Mouse (Mus musculus): ENCODE data around the gene Kcnip4. TPM values are rescaled to one million over a fixed set of nuclear protein-coding genes. Genes with fewer than 3 reads are reported as not detected.
A peak's percentile ranks its signal among the peaks of the same experiment; 100 is the strongest.

The Kcnip4 gene
- total RNA-seq (2015) (not detected in 2 replicates), total RNA-seq (2017) (0.21 TPM in 1 of 2 replicates, not detected in the other)

GRCm38 (mm10) chr5:49524394-49525241 lies at the start of gene Kcnip4:
Gene Kcnip4 (minus strand): TSS chr5:49524907.
- ATAC-seq (replicated peaks; ENCODE audit: poor library complexity): no peak

- ATAC-seq (replicated peaks; ENCODE audit: poor library complexity): no peak
Measured at GRCm38 (mm10) chr5:49571876-49572275, 47.2 kb upstream of the Kcnip4 start.

- ATAC-seq (replicated peaks; ENCODE audit: poor library complexity): no peak
Measured at GRCm38 (mm10) chr5:49563751-49564150, 39.0 kb upstream of the Kcnip4 start.

GRCm38 (mm10) chr5:49557436-49557835 lies 32.7 kb upstream of the Kcnip4 start:
- ATAC-seq (replicated peaks; ENCODE audit: poor library complexity): no peak

- ATAC-seq (replicated peaks; ENCODE audit: poor library complexity): no peak
Measured at GRCm38 (mm10) chr5:49547884-49548283, 23.2 kb upstream of the Kcnip4 start.

GRCm38 (mm10) chr5:49529362-49529761 lies 4.7 kb upstream of the Kcnip4 start:
- no peak for ATAC-seq (replicated peaks; ENCODE audit: poor library complexity)

GRCm38 (mm10) chr5:49525242-49525612 lies 520 bp upstream of the Kcnip4 start:
- ATAC-seq (replicated peaks; ENCODE audit: poor library complexity): no peak

- ATAC-seq (replicated peaks; ENCODE audit: poor library complexity): no peak
Measured at GRCm38 (mm10) chr5:49523997-49524393, 712 bp downstream of the Kcnip4 start.

GRCm38 (mm10) chr5:49522986-49523385 lies 1.7 kb downstream of the Kcnip4 start:
- ATAC-seq (replicated peaks; ENCODE audit: poor library complexity): no peak

GRCm38 (mm10) chr5:49498743-49499142 lies 26.0 kb downstream of the Kcnip4 start:
- ATAC-seq (replicated peaks; ENCODE audit: poor library complexity): no peak

- no peak for ATAC-seq (replicated peaks; ENCODE audit: poor library complexity)
Measured at GRCm38 (mm10) chr5:49487270-49487669, 37.4 kb downstream of the Kcnip4 start.

GRCm38 (mm10) chr5:49470738-49471137 lies 54.0 kb downstream of the Kcnip4 start:
- no peak for ATAC-seq (replicated peaks; ENCODE audit: poor library complexity)

GRCm38 (mm10) chr5:49460643-49461276 lies 63.9 kb downstream of the Kcnip4 start:
- no peak for ATAC-seq (replicated peaks; ENCODE audit: poor library complexity)

- no peak for ATAC-seq (replicated peaks; ENCODE audit: poor library complexity)
Measured at GRCm38 (mm10) chr5:49453100-49453499, 71.6 kb downstream of the Kcnip4 start.

- no peak for ATAC-seq (replicated peaks; ENCODE audit: poor library complexity)
Measured at GRCm38 (mm10) chr5:49451295-49451694, 73.4 kb downstream of the Kcnip4 start.

- no peak for ATAC-seq (replicated peaks; ENCODE audit: poor library complexity)
Measured at GRCm38 (mm10) chr5:49450876-49451275, 73.8 kb downstream of the Kcnip4 start.

GRCm38 (mm10) chr5:49437236-49437635 lies 87.5 kb downstream of the Kcnip4 start:
- no peak for ATAC-seq (replicated peaks; ENCODE audit: poor library complexity)

- ATAC-seq (replicated peaks; ENCODE audit: poor library complexity): no peak
Measured at GRCm38 (mm10) chr5:49427689-49428088, 97.0 kb downstream of the Kcnip4 start.

GRCm38 (mm10) chr5:49419707-49420106 lies 105.0 kb downstream of the Kcnip4 start:
- no peak for ATAC-seq (replicated peaks; ENCODE audit: poor library complexity)

GRCm38 (mm10) chr5:49408351-49408750 lies 116.4 kb downstream of the Kcnip4 start:
- no peak for ATAC-seq (replicated peaks; ENCODE audit: poor library complexity)

- peak; percentile 55; the same call in 1 of the 2 replicates for ATAC-seq (replicated peaks; ENCODE audit: poor library complexity)
Measured at GRCm38 (mm10) chr5:49370543-49371076, 154.1 kb downstream of the Kcnip4 start.
